Mouse (Mus musculus) kidney, adult 2 months (tissue): ENCODE data around the gene Itga3. TPM values are rescaled to one million over a fixed set of nuclear protein-coding genes. Genes with fewer than 3 reads are reported as not detected.

ENCODE experiments used
- DNase-seq: peaks from one replicate; pipeline ENCODE4 v3.0.0; 2021
- H3K27ac ChIP-seq: fragments of 200-500 bp; 2 replicates; pipeline ENCODE4 v1.5.1; 2012; ENCODE audit warnings: low read depth, low read length, control low read depth, inconsistent platforms; ENCODE audit not compliant: insufficient read depth
- H3K27me3 ChIP-seq: fragments of 200-500 bp; replicated peaks from 2 replicates; pipeline ENCODE4 v1.6.1; 2012; ENCODE audit warnings: mild to moderate bottlenecking, moderate library complexity, low read length, inconsistent platforms; ENCODE audit not compliant: control insufficient read depth, insufficient read depth
- H3K36me3 ChIP-seq: fragments of 200-500 bp; 2 replicates; pipeline ENCODE4 v1.6.1; 2012; ENCODE audit warnings: mild to moderate bottlenecking, moderate library complexity, low read length, inconsistent platforms; ENCODE audit not compliant: control insufficient read depth, insufficient read depth
- H3K4me1 ChIP-seq: fragments of 200-500 bp; 2 replicates; pipeline ENCODE4 v1.6.1; 2011; ENCODE audit warnings: low read length; ENCODE audit not compliant: control insufficient read depth, insufficient read depth
- H3K4me3 ChIP-seq: fragments of 200-500 bp; 2 replicates; pipeline ENCODE4 v1.5.1; 2011; ENCODE audit warnings: mild to moderate bottlenecking, low read depth, low read length, control low read depth; ENCODE audit not compliant: insufficient read depth
- CTCF ChIP-seq: fragments of 200-500 bp; conservative IDR thresholded peaks from 2 replicates; pipeline ENCODE4 v1.5.1; 2011; ENCODE audit warnings: low read depth, mild to moderate bottlenecking, control low read depth, low read length, moderate library complexity, mixed read lengths; ENCODE audit not compliant: insufficient read depth, insufficient read length
- POLR2A ChIP-seq: fragments of 200-500 bp; IDR thresholded peaks from one replicate; pipeline ENCODE4 v1.6.1; 2011; ENCODE audit warnings: low read depth, low read length, control low read depth
- WGBS: fragments of 180-500 bp; shearing (Covaris S2); methylation state at CpG from one replicate; pipeline ENCODE4 v1.1.7; 2018; 5-methylcytosine and 5-hydroxymethylcytosine counted together
- polyA plus RNA-seq: library from polyadenylated mRNA; depleted of rRNA; stranded (reverse); fragments of >200 nt; gene quantifications from 2 replicates; pipeline ENCODE4 v1.2.3, GENCODE M21; 2012

Itga3 gene
- polyA plus RNA-seq, 1 experiment, result 48.2 TPM

DNA sequence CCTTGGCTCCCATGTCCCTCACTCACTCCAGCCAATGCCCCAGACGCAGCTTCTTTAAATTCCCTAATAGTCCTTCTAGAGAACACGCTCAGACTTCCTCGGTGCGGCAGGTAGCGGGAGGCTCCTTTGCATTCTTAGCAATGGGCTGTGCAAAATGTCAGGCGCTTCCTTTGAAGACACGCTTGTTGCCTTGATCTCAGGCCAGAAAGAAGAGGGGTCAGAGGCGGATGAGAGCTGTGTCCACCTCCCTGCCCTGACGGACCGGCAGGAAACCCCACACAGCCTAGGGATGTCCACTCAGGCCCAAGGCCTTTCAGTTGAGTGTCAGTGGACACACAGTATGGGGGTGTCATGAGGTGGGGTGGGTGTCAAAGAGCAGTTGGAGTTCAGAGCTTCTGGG is 19.0 kb upstream of the Itga3 start:
- no peak overlapping the region for H3K4me3 ChIP-seq
- H3K27ac ChIP-seq, result no peak overlapping the region
- 55% methylated on average over 10 of the region's 10 CpGs for WGBS
- H3K4me1 ChIP-seq, result no peaks in the 10 kb centered on the region
- TF ChIP-seq POLR2A, result no peak
- no peak for TF ChIP-seq CTCF
- peak; percentile 49 for DNase-seq
- no peaks in the 10 kb centered on the region for H3K36me3 ChIP-seq
- H3K27me3 ChIP-seq, result no peaks in the 10 kb centered on the region

DNA sequence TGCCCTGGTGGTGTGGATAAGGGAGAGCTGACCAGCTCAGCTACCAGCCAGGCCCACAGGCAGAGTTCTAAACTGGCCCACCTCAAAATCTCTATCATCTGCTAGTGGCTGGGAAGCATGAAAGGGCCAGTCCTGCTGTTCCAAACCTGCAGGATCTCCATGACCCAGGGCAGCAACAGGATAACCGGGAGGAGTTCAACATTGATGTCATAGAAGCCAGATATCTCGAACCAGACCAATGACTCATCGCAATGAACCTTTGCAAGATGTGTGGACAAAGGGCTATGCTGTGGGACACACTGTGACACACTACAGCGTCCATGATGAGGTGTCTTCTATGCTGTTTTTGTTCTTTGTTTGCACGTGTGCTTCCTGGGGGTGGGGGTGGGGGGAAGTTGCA is 16.5 kb upstream of the Itga3 start:
- WGBS, result 70% methylated on average over 5 of the region's 5 CpGs
- Histone ChIP-seq H3K36me3 (no peaks in the 10 kb centered on the region), H3K4me3 (no peak overlapping the region), H3K4me1 (peaks cover 4% of the 10 kb centered on the region; the same call in 1 of the 2 replicates), H3K27ac (no peak overlapping the region), H3K27me3 (no peaks in the 10 kb centered on the region)
- no peak for DNase-seq
- no peak for TF ChIP-seq POLR2A

DNA sequence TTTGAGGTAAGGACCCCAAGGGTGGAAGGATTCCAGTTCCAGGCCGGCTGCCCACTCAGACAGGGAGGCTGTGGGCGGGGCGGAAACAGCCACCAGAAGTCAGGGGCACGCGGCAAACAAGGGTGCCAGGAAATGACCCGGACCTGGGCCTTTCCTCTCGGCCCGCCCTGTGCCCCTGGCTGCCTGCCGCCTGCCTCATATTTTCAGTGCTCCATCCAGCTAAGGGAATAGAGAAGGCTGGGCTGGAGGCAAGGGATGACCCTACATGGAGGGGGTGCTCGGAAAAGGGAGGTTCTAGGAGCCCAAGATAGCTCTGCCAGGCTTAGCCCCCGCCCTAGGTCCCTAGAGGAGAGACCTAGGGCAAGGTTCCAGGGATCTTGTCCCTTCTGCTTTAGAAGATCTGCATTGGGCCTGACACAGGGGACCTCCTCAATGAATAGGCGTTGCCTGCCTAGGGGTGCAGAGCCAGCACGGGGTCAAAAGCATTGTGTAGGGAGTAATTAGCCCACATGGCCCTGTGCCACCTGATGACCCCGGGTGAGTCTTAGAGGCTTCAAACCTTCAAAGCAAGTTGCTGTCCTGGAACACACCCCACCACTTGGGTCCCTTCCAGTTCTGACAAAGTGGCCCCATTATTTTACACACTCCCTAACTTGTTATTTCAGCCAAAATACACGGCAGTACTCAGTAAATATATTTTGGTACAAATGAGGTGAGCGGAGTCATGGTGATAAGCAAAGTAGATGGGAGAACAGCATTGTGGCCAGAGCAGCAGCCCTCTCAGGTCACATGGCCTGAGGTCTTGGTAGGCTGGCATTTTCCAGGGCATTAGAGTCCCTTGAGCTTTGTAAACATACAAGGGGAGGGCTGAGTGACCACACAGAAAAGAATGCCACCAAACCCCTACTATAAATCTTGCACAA is 12.5 kb upstream of the Itga3 start:
- TF ChIP-seq CTCF (no peak), POLR2A (no peak)
- no peak overlapping the region for H3K4me3 ChIP-seq
- H3K4me1 ChIP-seq, result peaks cover 7% of the 10 kb centered on the region; the same call in 1 of the 2 replicates
- DNase-seq, result peak; percentile 92
- H3K27ac ChIP-seq, result peak overlapping the region; percentile 46
- H3K36me3 ChIP-seq, result no peaks in the 10 kb centered on the region
- no peaks in the 10 kb centered on the region for H3K27me3 ChIP-seq
- WGBS, result 47% methylated on average over 16 of the region's 16 CpGs

DNA sequence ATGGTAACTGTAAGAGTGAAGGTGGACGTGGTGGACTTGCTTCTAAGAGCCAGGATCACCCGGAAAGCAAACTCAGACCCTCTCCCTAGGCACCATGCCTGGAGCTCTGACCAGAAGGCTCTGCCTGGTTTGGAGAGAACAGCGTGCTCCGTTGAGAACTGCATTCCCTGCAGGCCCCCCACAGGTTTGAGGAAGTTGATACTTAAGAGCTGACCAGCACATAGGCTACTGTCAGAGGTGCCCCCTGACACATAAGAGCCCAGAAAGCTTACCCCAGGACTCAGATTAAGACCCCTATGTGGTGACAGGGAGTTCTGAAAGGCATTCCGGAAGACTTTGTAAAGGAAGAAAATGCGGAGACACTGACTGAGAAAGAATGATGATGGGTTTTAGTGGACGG is 11.7 kb upstream of the Itga3 start:
- H3K27ac ChIP-seq, result peak overlapping the region; percentile 46
- H3K27me3 ChIP-seq, result no peaks in the 10 kb centered on the region
- no peaks in the 10 kb centered on the region for H3K36me3 ChIP-seq

DNA sequence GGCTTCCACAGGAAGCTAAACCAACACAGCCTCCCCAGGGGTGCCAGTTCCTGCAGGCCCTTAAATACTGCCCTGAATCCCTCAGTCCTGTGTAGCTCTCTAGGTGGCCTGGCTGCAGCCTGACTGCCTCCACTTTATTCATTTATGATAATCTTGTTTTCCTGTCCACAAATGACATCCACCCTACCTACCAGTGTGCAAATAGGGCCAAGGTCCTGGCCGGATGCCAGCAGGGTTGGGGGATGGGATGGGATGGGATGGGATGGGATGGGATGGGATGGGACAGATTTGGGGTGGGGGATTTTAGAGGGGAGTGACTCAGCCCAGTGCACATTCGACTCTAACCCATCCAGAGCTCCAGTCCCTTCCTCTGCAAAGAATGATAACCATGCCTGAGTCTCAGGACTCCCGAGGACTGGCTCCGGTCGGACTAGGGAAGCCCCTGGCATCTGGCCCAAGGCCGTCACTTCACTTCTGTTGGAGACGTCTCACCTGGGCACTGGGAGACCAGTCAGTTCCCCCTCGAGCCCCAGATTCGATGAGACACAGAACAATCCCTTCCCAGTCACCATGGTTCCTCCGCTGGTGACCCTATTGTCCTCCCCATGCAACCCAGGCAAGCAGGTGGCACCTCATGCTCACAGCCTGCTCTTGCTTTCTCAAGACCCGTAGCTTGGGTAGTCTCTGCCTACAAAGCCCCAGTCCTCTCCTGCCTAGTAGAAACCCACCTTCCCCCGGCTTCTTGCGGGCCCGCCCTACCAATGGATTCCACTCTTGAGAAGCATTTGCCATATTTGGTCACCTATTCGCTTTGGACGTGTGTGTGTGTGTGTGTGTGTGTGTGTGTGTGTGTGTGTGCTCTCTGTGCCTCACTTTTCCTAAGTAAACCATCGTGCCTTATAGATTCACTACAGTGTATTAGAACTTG is 11.0 kb upstream of the Itga3 start:
- no peak overlapping the region for H3K4me3 ChIP-seq
- H3K36me3 ChIP-seq, result no peaks in the 10 kb centered on the region
- H3K27ac ChIP-seq, result no peak overlapping the region; the same call in 1 of the 2 replicates
- TF ChIP-seq CTCF, result no peak
- no peak for TF ChIP-seq POLR2A
- 68% methylated on average over 17 of the region's 17 CpGs for WGBS
- H3K27me3 ChIP-seq, result no peaks in the 10 kb centered on the region
- peaks cover 7% of the 10 kb centered on the region; the same call in 1 of the 2 replicates for H3K4me1 ChIP-seq
- DNase-seq, result no peak

More for the DNA sequence above, 11.7 kb upstream of the Itga3 start:
- no peak overlapping the region for H3K4me3 ChIP-seq
- peaks cover 7% of the 10 kb centered on the region; the same call in 1 of the 2 replicates for H3K4me1 ChIP-seq
- WGBS, result 69% methylated on average over 7 of the region's 7 CpGs
- no peak for DNase-seq
- no peak for TF ChIP-seq POLR2A
- TF ChIP-seq CTCF, result no peak

- TF ChIP-seq POLR2A (no peak), CTCF (no peak)
- no peaks in the 10 kb centered on the region for H3K27me3 ChIP-seq
- no peak overlapping the region for H3K4me3 ChIP-seq
- WGBS, result 52% methylated on average over 5 of the region's 5 CpGs
- DNase-seq, result no peak
- peak overlapping the region; percentile 57 for H3K27ac ChIP-seq
- H3K36me3 ChIP-seq, result no peaks in the 10 kb centered on the region
- H3K4me1 ChIP-seq, result peaks cover 7% of the 10 kb centered on the region; the same call in 1 of the 2 replicates
Observed at GRCm38 (mm10) chr11:95086229-95086628, 9.6 kb upstream of the Itga3 start.
